Mouse (Mus musculus) liver, embryonic 15.5 days (tissue): ENCODE results near the gene Fxyd7. TPM values are rescaled to one million over a fixed set of nuclear protein-coding genes. Genes with fewer than 3 reads are reported as not detected.

Source experiments
- ATAC-seq: fragments of 200-750 bp; cut with Nextera tagmentation; 2 replicates; pipeline ENCODE4 v1.8.0; 2017; ENCODE audit warnings: moderate number of reproducible peaks, mild to moderate bottlenecking, moderate library complexity; ENCODE audit not compliant: insufficient read depth
- H3K27ac ChIP-seq: fragments of 300-500 bp; sonication (generic); replicated peaks from 2 replicates; pipeline ENCODE4 v1.5.1; 2015; ENCODE audit warnings: mild to moderate bottlenecking, inconsistent platforms
- H3K27me3 ChIP-seq: fragments of 300-500 bp; sonication (generic); 2 replicates; pipeline ENCODE4 v1.6.1; 2015; ENCODE audit warnings: mild to moderate bottlenecking, inconsistent platforms
- H3K36me3 ChIP-seq: fragments of 300-500 bp; sonication (generic); replicated peaks from 2 replicates; pipeline ENCODE4 v1.6.1; 2015; ENCODE audit warnings: moderate library complexity, mild to moderate bottlenecking, inconsistent platforms
- H3K4me1 ChIP-seq: fragments of 300-500 bp; sonication (generic); replicated peaks from 2 replicates; pipeline ENCODE4 v1.6.1; 2015; ENCODE audit warnings: inconsistent platforms
- H3K4me2 ChIP-seq: fragments of 300-500 bp; sonication (generic); 2 replicates; pipeline ENCODE4 v1.6.1; 2015; ENCODE audit warnings: moderate library complexity, mild to moderate bottlenecking, inconsistent platforms
- H3K4me3 ChIP-seq: fragments of 300-500 bp; sonication (generic); replicated peaks from 2 replicates; pipeline ENCODE4 v1.5.1; 2015; ENCODE audit warnings: mild to moderate bottlenecking, inconsistent platforms
- H3K9ac ChIP-seq: fragments of 300-500 bp; sonication (generic); 2 replicates; pipeline ENCODE4 v1.6.1; 2015; ENCODE audit warnings: moderate library complexity, mild to moderate bottlenecking, inconsistent platforms
- H3K9me3 ChIP-seq: fragments of 300-500 bp; sonication (generic); replicated peaks from 2 replicates; pipeline ENCODE4 v1.6.1; 2016; ENCODE audit warnings: inconsistent platforms
- WGBS: fragments of 180-500 bp; shearing (Covaris S2); methylation state at CpG from one replicate; pipeline ENCODE4 v1.1.7; 2015; ENCODE audit warnings: mixed read lengths; ENCODE audit not compliant: insufficient replicate concordance; 5-methylcytosine and 5-hydroxymethylcytosine counted together
- polyA plus RNA-seq: library from polyadenylated mRNA; unstranded; fragments of >200 nt; fragmentation: Nextera tagmentation; extraction: Ambion mirVana; gene quantifications from 2 replicates; pipeline ENCODE4 v1.2.1, GENCODE M21; 2015

Fxyd7 gene
- 0.17 and 0.26 TPM in 2 replicates for polyA plus RNA-seq

GRCm38 (mm10) chr7:31051321-31052021 is at the start of gene Fxyd7:
Gene Fxyd7, minus strand, starts transcription at chr7:31051467.
- peaks cover 50% of the 10 kb centered on the region for H3K27me3 ChIP-seq
- no peak within 1 kb of the TSS for H3K4me3 ChIP-seq
- no peak for ATAC-seq
- H3K9me3 ChIP-seq, result no peaks in the 10 kb centered on the region
- H3K4me2 ChIP-seq, result peak within 1 kb of the TSS; percentile 23; the same call in 1 of the 2 replicates
- H3K36me3 ChIP-seq, result no peaks in the 10 kb centered on the region
- WGBS, result 3% methylated on average over 27 of the region's 28 CpGs
- no peak within 1 kb of the TSS for H3K27ac ChIP-seq
- H3K9ac ChIP-seq, result no peak within 1 kb of the TSS
- H3K4me1 ChIP-seq, result peaks cover 29% of the 10 kb centered on the region

- Histone ChIP-seq H3K27ac (no peak overlapping the region), H3K36me3 (0 out of 2 replicates have a peak, but pooled peaks cover 2% of the 10 kb centered on the region), H3K4me1 (0 out of 2 replicates have a peak, but pooled peaks cover 3% of the 10 kb centered on the region), H3K27me3 (no peaks in the 10 kb centered on the region), H3K9me3 (no peaks in the 10 kb centered on the region), H3K4me2 (no peak overlapping the region), H3K4me3 (no peak overlapping the region), H3K9ac (no peak overlapping the region)
- ATAC-seq, result no peak
- WGBS, result 52% methylated on average over 14 of the region's 14 CpGs
Measured at GRCm38 (mm10) chr7:31100786-31101185, 49.5 kb upstream of the Fxyd7 start.

- 65% methylated on average over 6 of the region's 6 CpGs for WGBS
- no peak overlapping the region for H3K27ac ChIP-seq
- H3K36me3 ChIP-seq, result 0 out of 2 replicates have a peak, but pooled peaks cover 2% of the 10 kb centered on the region
- no peak for ATAC-seq
- no peaks in the 10 kb centered on the region for H3K27me3 ChIP-seq
- no peaks in the 10 kb centered on the region for H3K9me3 ChIP-seq
- H3K4me1 ChIP-seq, result 0 out of 2 replicates have a peak, but pooled peaks cover 3% of the 10 kb centered on the region
- no peak overlapping the region for H3K9ac ChIP-seq
- H3K4me2 ChIP-seq, result no peak overlapping the region
- no peak overlapping the region for H3K4me3 ChIP-seq
Measured at GRCm38 (mm10) chr7:31099612-31099982, 48.3 kb upstream of the Fxyd7 start.

- H3K27me3 ChIP-seq, result no peaks in the 10 kb centered on the region
- no peak overlapping the region for H3K27ac ChIP-seq
- ATAC-seq, result no peak
- 62% methylated on average over 22 of the region's 22 CpGs for WGBS
- 0 out of 2 replicates have a peak, but pooled peaks cover 3% of the 10 kb centered on the region for H3K4me1 ChIP-seq
- H3K36me3 ChIP-seq, result 0 out of 2 replicates have a peak, but pooled peaks cover 2% of the 10 kb centered on the region
- H3K9me3 ChIP-seq, result no peaks in the 10 kb centered on the region
- no peak overlapping the region for H3K4me3 ChIP-seq
- no peak overlapping the region for H3K4me2 ChIP-seq
- no peak overlapping the region for H3K9ac ChIP-seq
Measured at GRCm38 (mm10) chr7:31098697-31099611, 47.7 kb upstream of the Fxyd7 start.

GRCm38 (mm10) chr7:31097583-31098248 is 46.4 kb upstream of the Fxyd7 start:
- WGBS, result 48% methylated on average over 20 of the region's 20 CpGs
- peak overlapping the region; percentile 44; the same call in 1 of the 2 replicates for H3K4me2 ChIP-seq
- no peak overlapping the region for H3K9ac ChIP-seq
- H3K36me3 ChIP-seq, result 0 out of 2 replicates have a peak, but pooled peaks cover 2% of the 10 kb centered on the region
- H3K9me3 ChIP-seq, result no peaks in the 10 kb centered on the region
- 0 out of 2 replicates have a peak, but pooled peaks cover 3% of the 10 kb centered on the region for H3K4me1 ChIP-seq
- H3K4me3 ChIP-seq, result no peak overlapping the region; the same call in 1 of the 2 replicates
- peak; percentile 64 for ATAC-seq
- no peaks in the 10 kb centered on the region for H3K27me3 ChIP-seq
- H3K27ac ChIP-seq, result no peak overlapping the region

- H3K9me3 ChIP-seq, result no peaks in the 10 kb centered on the region
- H3K4me1 ChIP-seq, result 0 out of 2 replicates have a peak, but pooled peaks cover 3% of the 10 kb centered on the region
- no peaks in the 10 kb centered on the region for H3K27me3 ChIP-seq
- H3K4me2 ChIP-seq, result no peak overlapping the region
- ATAC-seq, result no peak
- 0 out of 2 replicates have a peak, but pooled peaks cover 2% of the 10 kb centered on the region for H3K36me3 ChIP-seq
- 59% methylated on average over 9 of the region's 9 CpGs for WGBS
- H3K27ac ChIP-seq, result no peak overlapping the region
- no peak overlapping the region for H3K9ac ChIP-seq
- H3K4me3 ChIP-seq, result no peak overlapping the region
Measured at GRCm38 (mm10) chr7:31096892-31097564, 45.8 kb upstream of the Fxyd7 start.

GRCm38 (mm10) chr7:31094774-31095501 is 43.7 kb upstream of the Fxyd7 start:
- H3K9ac ChIP-seq, result no peak overlapping the region
- 17% methylated on average over 12 of the region's 12 CpGs for WGBS

GRCm38 (mm10) chr7:31089721-31090120 is 38.5 kb upstream of the Fxyd7 start:
- no peaks in the 10 kb centered on the region; the same call in 1 of the 2 replicates for H3K4me1 ChIP-seq
- no peaks in the 10 kb centered on the region for H3K27me3 ChIP-seq
- no peak overlapping the region for H3K9ac ChIP-seq
- ATAC-seq, result no peak
- no peaks in the 10 kb centered on the region for H3K9me3 ChIP-seq
- H3K27ac ChIP-seq, result no peak overlapping the region
- WGBS, result 14% methylated on average over 2 of the region's 2 CpGs
- H3K4me2 ChIP-seq, result no peak overlapping the region
- H3K36me3 ChIP-seq, result no peaks in the 10 kb centered on the region
- H3K4me3 ChIP-seq, result no peak overlapping the region

More at GRCm38 (mm10) chr7:31094774-31095501, 43.7 kb upstream of the Fxyd7 start:
- no peaks in the 10 kb centered on the region for H3K9me3 ChIP-seq
- no peaks in the 10 kb centered on the region for H3K27me3 ChIP-seq
- H3K4me3 ChIP-seq, result no peak overlapping the region
- ATAC-seq, result no peak
- H3K4me1 ChIP-seq, result 0 out of 2 replicates have a peak, but pooled peaks cover 3% of the 10 kb centered on the region
- H3K36me3 ChIP-seq, result 0 out of 2 replicates have a peak, but pooled peaks cover 2% of the 10 kb centered on the region
- H3K27ac ChIP-seq, result no peak overlapping the region
- H3K4me2 ChIP-seq, result no peak overlapping the region

GRCm38 (mm10) chr7:31088206-31088605 is 36.9 kb upstream of the Fxyd7 start:
- H3K4me2 ChIP-seq, result no peak overlapping the region
- H3K27me3 ChIP-seq, result no peaks in the 10 kb centered on the region
- no peaks in the 10 kb centered on the region for H3K36me3 ChIP-seq
- H3K9ac ChIP-seq, result no peak overlapping the region
- H3K9me3 ChIP-seq, result no peaks in the 10 kb centered on the region
- 38% methylated on average over 3 of the region's 3 CpGs for WGBS
- H3K4me1 ChIP-seq, result no peaks in the 10 kb centered on the region; the same call in 1 of the 2 replicates
- no peak overlapping the region for H3K4me3 ChIP-seq
- no peak for ATAC-seq
- H3K27ac ChIP-seq, result no peak overlapping the region

- 19% methylated on average over 2 of the region's 2 CpGs for WGBS
- no peak overlapping the region for H3K27ac ChIP-seq
- no peak for ATAC-seq
- no peak overlapping the region for H3K4me3 ChIP-seq
- H3K9ac ChIP-seq, result no peak overlapping the region
- H3K27me3 ChIP-seq, result no peaks in the 10 kb centered on the region
- no peaks in the 10 kb centered on the region; the same call in 1 of the 2 replicates for H3K4me1 ChIP-seq
- no peak overlapping the region for H3K4me2 ChIP-seq
- no peaks in the 10 kb centered on the region for H3K36me3 ChIP-seq
- no peaks in the 10 kb centered on the region for H3K9me3 ChIP-seq
Measured at GRCm38 (mm10) chr7:31087262-31087661, 36.0 kb upstream of the Fxyd7 start.
